Mouse (Mus musculus) stomach, embryonic 14.5 days (tissue): Measurements from ENCODE around the gene Capn5. TPM values are rescaled to one million over a fixed set of nuclear protein-coding genes. Genes with fewer than 3 reads are reported as not detected.
A peak's percentile ranks its signal among the peaks of the same experiment; 100 is the strongest.

Experiments used
- ATAC-seq: fragments of 200-750 bp; cut with Nextera tagmentation; 2 replicates; pipeline ENCODE4 v1.8.0; 2017; ENCODE audit warnings: low read depth, moderate TSS enrichment; ENCODE audit not compliant: insufficient number of reproducible peaks, insufficient read depth, low FRiP score
- H3K27ac ChIP-seq: fragments of 300-500 bp; sonication (generic); 2 replicates; pipeline ENCODE4 v1.5.1; 2014; ENCODE audit warnings: mild to moderate bottlenecking, low read length, moderate library complexity, mixed read lengths
- H3K27me3 ChIP-seq: fragments of 300-500 bp; sonication (generic); 2 replicates; pipeline ENCODE4 v1.6.1; 2014; ENCODE audit warnings: low read length, control low read depth, mixed read lengths; ENCODE audit not compliant: control insufficient read depth, insufficient read depth
- H3K36me3 ChIP-seq: fragments of 300-500 bp; sonication (generic); 2 replicates; pipeline ENCODE4 v1.6.1; 2014; ENCODE audit warnings: mild to moderate bottlenecking, control low read depth, low read length, moderate library complexity, mixed read lengths; ENCODE audit not compliant: control insufficient read depth, insufficient read depth
- H3K4me1 ChIP-seq: fragments of 300-500 bp; sonication (generic); 2 replicates; pipeline ENCODE4 v1.6.1; 2014; ENCODE audit warnings: low read length, control low read depth, mixed read lengths; ENCODE audit not compliant: control insufficient read depth, insufficient read depth
- H3K4me2 ChIP-seq: fragments of 300-500 bp; sonication (generic); replicated peaks from 2 replicates; pipeline ENCODE4 v1.6.1; 2014; ENCODE audit warnings: low read depth, low read length, control low read depth
- H3K4me3 ChIP-seq: fragments of 300-500 bp; sonication (generic); 2 replicates; pipeline ENCODE4 v1.5.1; 2014; ENCODE audit warnings: low read depth, low read length, control low read depth
- H3K9ac ChIP-seq: fragments of 300-500 bp; sonication (generic); replicated peaks from 2 replicates; pipeline ENCODE4 v1.6.1; 2014; ENCODE audit warnings: low read depth, mild to moderate bottlenecking, control low read depth, low read length, moderate library complexity, mixed read lengths
- H3K9me3 ChIP-seq: fragments of 300-500 bp; sonication (generic); 2 replicates; pipeline ENCODE4 v1.6.1; 2016; ENCODE audit warnings: low read depth, low read length, control low read depth; ENCODE audit not compliant: control insufficient read depth
- WGBS: fragments of 180-500 bp; shearing (Covaris S2); extraction: QIAGEN DNeasy Blood & Tissue Kit; methylation state at CpG from one replicate; pipeline ENCODE4 v1.1.7; 2014; 5-methylcytosine and 5-hydroxymethylcytosine counted together
- polyA plus RNA-seq: library from polyadenylated mRNA; unstranded; fragments of >200 nt; fragmentation: Nextera tagmentation; extraction: Ambion mirVana; gene quantifications from 2 replicates; pipeline ENCODE4 v1.2.1, GENCODE M21; 2014

Capn5 gene
- polyA plus RNA-seq, 1 experiment from 2014 or later, result 5.9 TPM

GRCm38 (mm10) chr7:98186637-98187036, 8.6 kb upstream of the Capn5 start:
- Histone ChIP-seq H3K9ac (no peak overlapping the region), H3K4me2 (no peak overlapping the region)

GRCm38 (mm10) chr7:98185326-98185725, 7.3 kb upstream of the Capn5 start:
- H3K4me3 ChIP-seq, result no peak overlapping the region
- H3K27ac ChIP-seq, result no peak overlapping the region
- no peak for ATAC-seq
- H3K4me2 ChIP-seq, result no peak overlapping the region
- whole genome bisulfite sequencing, result 83% methylated on average over 6 of the region's 6 CpGs
- no peaks in the 10 kb centered on the region for H3K27me3 ChIP-seq
- no peaks in the 10 kb centered on the region for H3K4me1 ChIP-seq
- H3K9me3 ChIP-seq, result no peaks in the 10 kb centered on the region
- H3K9ac ChIP-seq, result no peak overlapping the region
- no peaks in the 10 kb centered on the region for H3K36me3 ChIP-seq

More at GRCm38 (mm10) chr7:98186637-98187036, 8.6 kb upstream of the Capn5 start:
- no peaks in the 10 kb centered on the region for H3K36me3 ChIP-seq
- 72% methylated on average over 8 of the region's 8 CpGs for WGBS
- no peak overlapping the region for H3K27ac ChIP-seq
- no peaks in the 10 kb centered on the region for H3K4me1 ChIP-seq
- no peaks in the 10 kb centered on the region for H3K27me3 ChIP-seq
- H3K9me3 ChIP-seq, result no peaks in the 10 kb centered on the region
- no peak overlapping the region for H3K4me3 ChIP-seq
- no peak for ATAC-seq

GRCm38 (mm10) chr7:98178560-98179231, 622 bp upstream of the Capn5 start:
- no peaks in the 10 kb centered on the region for H3K27me3 ChIP-seq
- no peaks in the 10 kb centered on the region for H3K9me3 ChIP-seq
- no peaks in the 10 kb centered on the region for H3K36me3 ChIP-seq
- ATAC-seq, result peak; percentile 20
- peak overlapping the region; percentile 72 for H3K4me3 ChIP-seq
- 74% methylated on average over 5 of the region's 5 CpGs for WGBS
- peak overlapping the region; percentile 28; the same call in 1 of the 2 replicates for H3K9ac ChIP-seq
- H3K4me1 ChIP-seq, result no peaks in the 10 kb centered on the region
- peak overlapping the region; percentile 76 for H3K4me2 ChIP-seq
- peak overlapping the region; percentile 71 for H3K27ac ChIP-seq

- Histone ChIP-seq H3K4me3 (peak overlapping the region; percentile 72), H3K4me1 (0 out of 2 replicates have a peak, but pooled peaks cover 4% of the 10 kb centered on the region), H3K4me2 (peak overlapping the region; percentile 76), H3K27me3 (no peaks in the 10 kb centered on the region), H3K9me3 (no peaks in the 10 kb centered on the region), H3K36me3 (no peaks in the 10 kb centered on the region), H3K9ac (peak overlapping the region; percentile 26; the same call in 1 of the 2 replicates), H3K27ac (no peak overlapping the region)
- ATAC-seq, result no peak; the same call in 1 of the 2 replicates
- WGBS, result 5% methylated on average over 7 of the region's 9 CpGs
Measured at GRCm38 (mm10) chr7:98177566-98177928, 527 bp downstream of the Capn5 start.

- H3K4me3 ChIP-seq, result peak overlapping the region; percentile 72; the same call in 1 of the 2 replicates
- H3K27me3 ChIP-seq, result no peaks in the 10 kb centered on the region
- 39% methylated on average over 2 of the region's 2 CpGs for WGBS
- 0 out of 2 replicates have a peak, but pooled peaks cover 4% of the 10 kb centered on the region for H3K4me1 ChIP-seq
- H3K27ac ChIP-seq, result no peak overlapping the region
- H3K36me3 ChIP-seq, result no peaks in the 10 kb centered on the region
- no peak for ATAC-seq
- H3K4me2 ChIP-seq, result peak overlapping the region; percentile 76
- no peaks in the 10 kb centered on the region for H3K9me3 ChIP-seq
- no peak overlapping the region for H3K9ac ChIP-seq
Measured at GRCm38 (mm10) chr7:98177071-98177485, 996 bp downstream of the Capn5 start.

- Histone ChIP-seq H3K9ac (no peak overlapping the region), H3K27me3 (no peaks in the 10 kb centered on the region), H3K27ac (no peak overlapping the region), H3K4me2 (peak overlapping the region; percentile 76; the same call in 1 of the 2 replicates), H3K4me1 (peaks cover 8% of the 10 kb centered on the region; the same call in 1 of the 2 replicates), H3K9me3 (no peaks in the 10 kb centered on the region), H3K4me3 (no peak overlapping the region), H3K36me3 (no peaks in the 10 kb centered on the region)
- WGBS, result 72% methylated on average over 8 of the region's 8 CpGs
- ATAC-seq, result no peak
Measured at GRCm38 (mm10) chr7:98176322-98177070, 1.6 kb downstream of the Capn5 start.

- Histone ChIP-seq H3K9me3 (no peaks in the 10 kb centered on the region), H3K9ac (no peak overlapping the region), H3K4me1 (peaks cover 11% of the 10 kb centered on the region; the same call in 1 of the 2 replicates), H3K4me2 (no peak overlapping the region), H3K4me3 (no peak overlapping the region), H3K36me3 (no peaks in the 10 kb centered on the region), H3K27ac (no peak overlapping the region), H3K27me3 (no peaks in the 10 kb centered on the region)
- no peak for ATAC-seq
- 78% methylated on average over 4 of the region's 4 CpGs for WGBS
Measured at GRCm38 (mm10) chr7:98174883-98175755, 3.0 kb downstream of the Capn5 start.

- WGBS, result 51% methylated on average over 4 of the region's 4 CpGs
- H3K27ac ChIP-seq, result no peak overlapping the region
- H3K27me3 ChIP-seq, result no peaks in the 10 kb centered on the region
- H3K9me3 ChIP-seq, result no peaks in the 10 kb centered on the region
- no peak overlapping the region for H3K4me3 ChIP-seq
- no peak for ATAC-seq
- H3K9ac ChIP-seq, result no peak overlapping the region
- H3K36me3 ChIP-seq, result no peaks in the 10 kb centered on the region
- H3K4me2 ChIP-seq, result no peak overlapping the region
- H3K4me1 ChIP-seq, result peaks cover 11% of the 10 kb centered on the region; the same call in 1 of the 2 replicates
Measured at GRCm38 (mm10) chr7:98173408-98173807, 4.7 kb downstream of the Capn5 start.
